Mouse (Mus musculus) neutrophil, adult 5-6 weeks (primary cell): ENCODE data around the gene Ang. TPM values are rescaled to one million over a fixed set of nuclear protein-coding genes. Genes with fewer than 3 reads are reported as not detected.

Source experiments
- ATAC-seq: fragments of 151-379, 151-347 bp; 2 replicates; pipeline ENCODE4 v1.8.0; 2017; ENCODE audit warnings: mild to moderate bottlenecking, moderate TSS enrichment; ENCODE audit not compliant: insufficient number of reproducible peaks, poor library complexity, low FRiP score, severe bottlenecking; ENCODE audit errors: extremely low read depth
- total RNA-seq: library from RNA; stranded (forward); fragments of 200-1000 nt; gene quantifications from 2 replicates; pipeline ENCODE4 v1.2.3, GENCODE M21; 2017

Ang gene
- total RNA-seq, result 2.2 and 2.3 TPM in 2 replicates

- no peak for ATAC-seq
Measured at GRCm38 (mm10) chr14:51090921-51091900, at the start of gene Ang, which contains the start of gene Rnase4. TSS of gene Ang (plus strand) at chr14:51091150. TSS of gene Rnase4 (plus strand) at chr14:51091077.

- no peak for ATAC-seq
Measured at GRCm38 (mm10) chr14:51041769-51042168, 49.2 kb upstream of the Ang start, which contains the start of gene Rnase9. TSS of gene Rnase9 (minus strand) at chr14:51041869.

- no peak for ATAC-seq
Measured at GRCm38 (mm10) chr14:51047846-51048245, 43.1 kb upstream of the Ang start.

GRCm38 (mm10) chr14:51050063-51050462, 40.9 kb upstream of the Ang start, which contains the start of gene Rnase11:
TSS of gene Rnase11 (minus strand) at chr14:51050163.
- ATAC-seq, result no peak

GRCm38 (mm10) chr14:51051941-51052340, 39.0 kb upstream of the Ang start:
- no peak for ATAC-seq

DNA sequence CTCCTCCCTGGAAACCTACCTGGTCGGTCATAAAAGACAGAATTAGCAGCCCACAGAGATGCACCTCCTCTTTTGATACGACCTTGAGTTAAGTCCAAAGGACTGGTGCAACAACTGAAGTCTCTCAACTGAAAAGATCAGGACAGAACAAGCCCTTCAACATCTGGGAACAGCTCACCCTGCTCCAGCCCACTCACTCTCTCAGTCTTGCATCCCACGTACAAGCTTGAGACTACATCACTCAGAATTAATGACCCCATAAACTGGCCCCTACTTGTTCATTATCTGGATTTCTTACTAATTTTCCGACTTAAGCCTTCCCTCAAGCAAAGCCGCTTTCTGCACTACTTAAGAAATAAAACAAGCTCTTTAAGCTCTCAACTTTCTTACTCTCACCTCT, 37.8 kb upstream of the Ang start:
- no peak for ATAC-seq

DNA sequence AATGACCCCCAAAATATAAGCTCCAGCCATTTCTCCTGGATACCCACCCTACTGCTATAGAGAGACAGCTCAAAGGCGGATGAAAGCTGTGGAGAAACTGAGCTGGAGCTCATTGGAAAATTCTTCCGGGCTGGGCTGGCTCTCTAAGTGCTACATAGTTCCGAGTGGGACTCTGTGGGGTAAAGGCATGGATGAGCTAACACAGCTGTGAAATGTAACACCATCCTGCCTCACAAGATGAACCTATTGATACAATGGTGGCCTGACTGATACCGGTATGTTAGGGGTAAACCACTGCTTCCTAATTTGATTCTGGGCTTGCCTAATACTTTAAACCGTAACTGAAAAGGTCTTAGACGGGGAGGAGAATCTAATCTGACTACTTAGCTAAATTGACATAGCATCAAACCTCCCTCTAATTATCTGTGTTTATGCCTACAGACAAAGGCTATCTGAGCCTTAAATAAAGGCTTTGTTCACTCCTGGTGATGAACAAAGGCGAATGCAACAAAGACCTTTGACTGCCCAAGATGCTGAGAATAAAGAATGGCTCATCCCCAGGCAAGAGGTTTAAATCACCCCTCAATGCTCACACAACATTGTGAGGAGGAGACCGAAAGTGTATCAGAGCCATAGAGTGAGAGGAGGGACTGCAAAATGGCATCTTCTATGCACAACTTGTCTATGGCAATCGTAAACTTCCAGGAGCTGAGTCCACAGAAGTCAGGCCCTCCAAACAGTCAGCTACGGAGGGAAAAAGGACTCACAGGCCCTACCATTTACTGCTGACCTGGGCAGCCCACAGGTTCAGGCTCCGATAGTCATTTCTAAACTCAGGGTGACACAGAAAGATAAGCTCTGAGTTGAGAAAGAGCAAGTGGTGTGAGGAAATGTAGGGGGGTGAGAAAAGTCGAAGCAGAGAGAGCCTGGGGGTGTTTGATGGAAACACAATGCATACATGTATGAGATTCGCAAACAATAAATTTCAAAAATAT, 36.4 kb upstream of the Ang start:
- no peak for ATAC-seq

DNA sequence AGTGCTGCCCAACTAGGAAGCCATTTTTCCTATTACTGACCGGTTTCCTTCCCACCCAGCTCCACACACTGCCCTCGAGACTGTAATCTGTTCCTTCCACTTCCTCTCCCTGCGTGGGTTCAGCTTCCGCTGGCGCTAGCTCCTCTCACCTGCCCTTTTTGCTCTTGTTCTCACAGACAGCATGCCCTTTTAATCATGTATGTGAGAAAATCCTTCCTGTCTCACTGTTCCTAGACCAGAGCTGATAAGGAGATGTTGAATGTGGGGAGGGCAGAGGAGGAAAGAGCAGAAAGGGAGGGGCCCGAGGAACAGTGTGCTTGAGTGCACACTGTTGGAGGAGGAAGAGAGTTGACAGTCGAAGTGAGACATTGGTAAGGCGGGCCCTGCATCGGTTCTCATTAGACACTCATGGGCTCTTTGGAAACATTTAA, 33.5 kb upstream of the Ang start, which contains the start of gene Rnase12:
TSS of gene Rnase12 (minus strand) at position 261 of the 431 bp plus-strand sequence.
- peak; percentile 62 for ATAC-seq

DNA sequence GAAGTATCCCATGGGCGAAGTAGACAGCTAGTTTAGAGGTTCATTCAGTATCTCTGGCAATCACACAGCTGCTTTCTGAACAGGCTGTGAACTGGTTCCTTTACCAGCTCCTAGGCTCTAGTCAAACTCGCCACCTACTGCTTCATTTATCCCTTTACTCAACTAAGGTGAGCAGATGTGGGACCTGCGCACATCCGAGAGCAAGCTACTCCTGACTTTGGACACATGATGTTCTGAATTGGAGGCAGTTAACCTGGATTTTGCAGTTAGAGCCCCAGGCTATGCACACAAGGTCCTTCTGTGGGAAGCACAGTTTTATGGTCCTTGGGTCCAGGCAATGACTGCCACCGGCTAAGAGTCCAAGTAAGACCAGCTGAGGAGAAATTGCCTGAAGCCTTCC, 30.2 kb upstream of the Ang start:
- no peak for ATAC-seq

DNA sequence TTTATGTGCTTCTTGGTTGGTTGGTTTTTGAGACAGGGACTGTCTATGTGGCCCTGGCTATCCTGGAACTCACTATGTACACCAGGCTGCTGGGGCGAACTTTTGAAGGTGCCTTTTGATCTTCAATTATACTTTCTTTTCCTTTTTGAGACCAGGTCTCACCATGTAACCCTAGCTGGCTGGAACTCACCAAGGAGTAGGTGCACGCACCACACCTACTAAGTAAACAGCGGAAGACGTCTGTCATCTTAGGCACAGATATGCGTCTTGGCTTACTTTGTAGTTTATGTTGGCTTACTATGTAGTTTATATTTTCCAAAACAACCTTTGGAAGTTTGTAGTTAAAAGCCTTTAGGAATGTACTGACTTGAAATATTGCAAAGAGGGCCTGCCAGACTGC, 22.0 kb upstream of the Ang start:
- ATAC-seq, result no peak

GRCm38 (mm10) chr14:51069617-51070016, 21.3 kb upstream of the Ang start:
- no peak for ATAC-seq

GRCm38 (mm10) chr14:51074335-51074734, 16.6 kb upstream of the Ang start, which contains the start of gene Olfr750:
TSS of gene Olfr750 (minus strand) at chr14:51074435.
- ATAC-seq, result no peak

DNA sequence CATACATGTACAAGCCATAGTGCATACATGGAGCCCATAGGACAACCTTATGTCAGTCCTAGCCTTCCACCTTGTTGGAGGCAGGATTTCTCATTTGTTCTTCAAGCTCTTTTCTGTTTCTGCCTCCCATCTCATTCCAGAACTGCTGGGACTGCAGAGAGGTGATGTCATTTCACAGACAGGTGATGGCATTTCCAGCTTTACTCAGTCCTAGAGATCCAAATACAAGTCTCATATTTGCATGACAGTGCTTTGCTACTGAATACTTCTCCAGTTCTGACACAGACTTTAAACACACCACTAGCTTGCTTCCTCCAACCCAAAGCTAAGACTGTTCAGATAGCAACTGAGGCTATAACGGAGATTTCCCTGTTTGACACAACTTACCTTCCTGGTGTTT, 11.8 kb upstream of the Ang start:
- no peak for ATAC-seq

DNA sequence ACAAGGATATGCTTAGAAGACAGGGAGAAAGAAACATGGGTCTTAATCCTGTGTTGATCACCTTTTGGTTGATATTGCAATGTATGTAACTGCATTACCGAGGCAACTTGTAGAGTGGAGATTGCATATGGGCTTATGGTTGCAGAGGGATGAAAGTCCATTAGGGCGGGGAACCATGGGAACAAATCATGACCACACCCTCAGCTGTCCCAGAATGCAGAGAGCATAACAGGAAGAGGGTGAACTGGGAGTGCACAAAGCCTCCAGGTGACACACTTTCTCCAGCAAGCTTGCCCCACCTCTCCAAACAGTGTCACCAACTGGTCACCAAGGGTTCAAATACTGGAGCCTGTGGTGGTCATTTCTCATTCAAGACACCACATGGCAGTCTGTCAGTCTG, 9.9 kb upstream of the Ang start:
- ATAC-seq, result no peak

DNA sequence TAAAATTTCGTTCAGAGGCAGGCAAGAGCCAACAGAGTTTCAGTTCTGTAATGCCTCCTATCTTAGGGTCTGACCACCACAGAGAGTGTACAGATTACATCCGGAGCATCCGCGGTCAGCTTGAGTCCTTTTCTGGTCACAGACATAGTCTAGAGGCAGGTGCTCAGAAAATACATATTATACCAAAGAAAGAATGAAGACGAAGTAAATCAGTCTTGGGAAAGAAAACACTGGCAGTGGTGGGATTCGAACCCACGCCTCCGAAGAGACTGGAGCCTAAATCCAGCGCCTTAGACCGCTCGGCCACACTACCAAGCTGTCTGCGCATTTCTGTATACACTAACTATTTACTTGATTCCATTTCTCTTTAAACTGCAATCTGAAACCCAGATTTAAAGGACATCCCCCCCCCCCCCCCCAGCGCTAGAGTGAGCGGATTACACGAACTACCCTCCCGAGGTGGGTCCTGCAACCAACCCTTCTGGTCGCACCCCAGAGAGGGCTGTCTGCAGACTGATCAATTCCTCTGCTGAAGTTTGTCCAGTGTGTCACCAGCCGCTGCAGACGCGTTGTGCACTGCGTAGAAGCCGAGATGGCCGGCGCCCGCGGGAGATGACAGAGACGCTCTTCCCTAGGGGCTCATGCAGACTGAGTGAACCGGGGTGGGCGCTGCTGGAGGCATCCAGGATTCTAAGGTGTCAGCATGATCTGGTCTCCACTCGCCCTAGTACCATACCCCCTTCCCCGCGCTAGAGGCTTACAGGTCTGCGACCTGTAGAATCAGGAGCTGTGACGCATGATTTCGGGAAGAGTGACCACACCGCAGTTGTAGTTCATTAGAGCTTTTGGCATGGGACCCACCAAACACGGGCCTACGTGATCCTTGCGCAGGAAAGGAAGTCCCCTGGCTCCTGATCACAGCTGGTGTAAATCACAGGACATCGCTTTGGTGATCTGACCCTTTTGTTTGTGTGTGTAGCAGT, 8.1 kb upstream of the Ang start:
- peak; percentile 36 for ATAC-seq

- ATAC-seq, result peak; percentile 30; the same call in 1 of the 2 replicates
Measured at GRCm38 (mm10) chr14:51083805-51084204, 7.1 kb upstream of the Ang start.

DNA sequence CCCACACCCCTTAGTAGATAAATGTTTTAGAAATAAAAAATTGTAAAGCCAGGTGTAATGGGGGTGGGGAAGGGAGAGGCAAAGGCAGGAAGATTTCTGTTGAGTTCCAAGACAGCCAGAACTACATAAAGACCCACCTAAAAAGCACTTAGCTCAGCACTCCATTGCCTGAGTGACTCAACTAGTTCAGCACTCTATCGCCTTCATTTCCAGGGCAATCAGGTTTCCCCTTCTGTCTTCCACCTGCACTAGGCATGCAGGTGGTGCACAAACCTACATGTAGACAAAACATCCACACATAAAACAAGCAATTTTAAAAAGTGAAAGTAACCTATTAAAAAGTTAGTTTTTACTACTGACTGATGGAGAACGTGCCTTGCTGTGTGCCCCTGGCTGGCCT, 5.9 kb upstream of the Ang start:
- ATAC-seq, result no peak

- ATAC-seq, result no peak
Measured at GRCm38 (mm10) chr14:51085911-51086310, 5.0 kb upstream of the Ang start.
